Mouse (Mus musculus) liver, postnatal 0 days (tissue): ENCODE measurements around the gene Sestd1.

ENCODE experiments used
- CTCF ChIP-seq: sonication (generic); IDR thresholded peaks from 2 replicates; pipeline ENCODE4 v1.5.1; 2016; ENCODE audit warnings: antibody characterized with exemption, low read depth
- EP300 ChIP-seq: IDR thresholded peaks from 2 replicates; pipeline ENCODE4 v1.6.1; 2016; ENCODE audit warnings: antibody characterized with exemption, low read depth, mild to moderate bottlenecking

GRCm38 (mm10) chr2:77309313-77309712 is 28.9 kb upstream of the Sestd1 start:
- TF ChIP-seq CTCF (peak; percentile 66), EP300 (no peak)
